Mouse (Mus musculus): ENCODE data around the gene Iglon5.

- TF ChIP-seq POLR2A (IDR thresholded peaks at IDR 0.05; ENCODE audit: borderline replicate concordance, insufficient read depth, low read length) (no peak), CTCF (IDR thresholded peaks at IDR 0.05; ENCODE audit: borderline replicate concordance, insufficient read depth, low read depth, low read length) (no peak)
Observed at GRCm38 (mm10) chr7:43530216-43530785, 40.4 kb upstream of the Iglon5 start.
